Mouse (Mus musculus): ENCODE measurements around the gene Dlg1.
"Not testable (repeated sequence)": the region's sequence is repeated elsewhere in the genome, so short reads cannot be mapped to it uniquely, and the experiment has no call there.

Dlg1 gene

DNA sequence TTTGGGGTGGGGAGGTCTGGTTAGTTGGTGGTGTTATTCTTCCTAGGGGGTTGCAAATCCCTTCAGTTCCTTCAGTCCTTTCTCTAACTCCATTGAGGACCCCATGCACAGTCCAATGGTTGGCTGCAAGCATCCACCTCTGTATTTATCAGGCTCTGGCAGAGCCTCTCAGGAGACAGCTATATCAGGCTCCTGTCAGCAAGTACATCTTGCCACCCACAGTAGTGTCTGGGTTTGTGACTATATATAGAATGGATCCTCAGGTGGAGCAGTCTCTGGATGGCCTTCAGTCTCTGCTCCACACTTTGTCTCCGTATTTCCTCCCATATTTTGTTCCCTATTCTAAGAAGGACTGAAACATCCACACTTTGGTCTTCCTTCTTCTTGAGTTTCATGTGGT lies 67.7 kb downstream of the Dlg1 start:
- not testable (repeated sequence) for DNase-seq (ENCODE audit: extremely low read depth, low read depth)

DNA sequence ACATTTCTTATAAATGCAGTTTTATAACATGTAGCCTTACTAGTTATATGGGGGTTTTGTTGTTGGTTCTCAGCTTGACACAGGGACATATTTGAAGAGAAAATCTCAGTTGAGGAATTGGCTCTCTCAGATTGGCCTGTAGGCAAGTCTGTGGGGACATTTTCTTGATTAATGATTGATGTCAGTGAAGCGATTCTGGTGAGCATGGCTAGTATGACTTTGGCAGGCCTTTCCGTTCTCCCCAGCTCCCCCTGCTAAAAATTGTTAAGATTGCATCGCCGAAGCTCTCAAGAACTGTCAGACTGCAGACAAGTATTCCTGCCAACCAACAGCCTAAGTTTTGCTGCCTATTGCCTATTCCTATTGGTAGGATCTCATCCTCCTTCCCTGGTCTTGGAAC lies 73.8 kb downstream of the Dlg1 start:
- no peak for DNase-seq (ENCODE audit: extremely low read depth, low read depth)

DNA sequence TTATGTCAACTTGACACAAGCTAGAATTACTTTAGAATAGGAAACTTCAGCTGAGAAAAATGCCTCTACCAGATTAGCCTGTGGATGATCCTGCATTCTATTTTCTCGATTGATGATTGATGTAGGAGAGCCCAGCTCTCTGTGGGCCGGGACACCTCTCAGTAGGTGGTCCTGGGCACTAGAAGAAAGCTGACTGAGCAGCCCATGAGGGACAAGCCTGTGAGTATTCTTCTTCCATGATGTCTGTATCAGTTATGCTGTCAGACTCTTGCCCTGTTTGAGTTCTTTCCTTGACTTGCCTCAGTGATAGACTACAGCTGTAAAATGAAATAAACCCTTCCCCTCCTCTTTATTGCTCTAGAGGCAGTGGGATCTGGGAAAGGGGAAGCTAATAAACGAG lies 74.5 kb downstream of the Dlg1 start:
- DNase-seq (ENCODE audit: extremely low read depth, low read depth), result no peak

DNA sequence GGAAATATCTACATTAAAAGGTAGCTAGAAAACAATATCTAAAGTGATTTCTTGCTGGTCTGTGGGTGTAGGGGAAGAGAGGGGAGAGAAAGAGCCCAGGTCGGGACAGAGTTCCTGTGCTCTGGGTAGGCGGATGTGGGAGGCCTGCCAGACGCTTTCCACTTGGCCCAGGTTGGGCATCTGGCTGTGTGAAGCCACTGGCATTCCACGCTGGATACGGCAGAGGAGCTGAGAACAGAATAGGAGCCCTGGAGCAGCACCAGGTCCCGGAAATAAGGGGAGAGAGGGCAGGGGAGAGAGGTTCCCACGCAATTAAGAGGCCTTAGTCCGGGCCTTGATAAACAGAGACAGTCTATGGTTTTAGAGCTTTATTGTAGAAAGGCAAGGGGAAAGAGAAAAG lies 77.0 kb downstream of the Dlg1 start:
- DNase-seq (ENCODE audit: extremely low read depth, low read depth), result no peak

DNA sequence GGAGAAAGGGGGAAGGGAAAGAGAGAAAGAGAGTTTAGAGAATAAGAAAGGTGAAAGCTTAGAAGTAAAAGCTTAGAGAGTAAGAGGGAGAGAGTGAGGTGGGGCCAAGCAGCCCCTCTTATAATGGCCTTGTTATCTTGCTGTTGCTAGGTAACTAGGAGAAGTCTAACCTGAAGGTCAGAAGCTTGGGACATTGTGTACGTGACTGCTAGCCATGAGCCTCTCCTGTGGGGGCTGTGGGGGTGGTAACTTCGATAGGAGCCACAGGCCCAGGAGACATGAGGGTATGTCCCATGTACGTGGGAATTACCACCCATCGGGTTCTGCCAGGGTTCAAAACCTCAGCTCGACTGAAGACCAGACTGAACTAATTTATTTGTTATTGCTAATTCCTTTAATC lies 77.5 kb downstream of the Dlg1 start:
- DNase-seq (ENCODE audit: extremely low read depth, low read depth), result no peak

DNA sequence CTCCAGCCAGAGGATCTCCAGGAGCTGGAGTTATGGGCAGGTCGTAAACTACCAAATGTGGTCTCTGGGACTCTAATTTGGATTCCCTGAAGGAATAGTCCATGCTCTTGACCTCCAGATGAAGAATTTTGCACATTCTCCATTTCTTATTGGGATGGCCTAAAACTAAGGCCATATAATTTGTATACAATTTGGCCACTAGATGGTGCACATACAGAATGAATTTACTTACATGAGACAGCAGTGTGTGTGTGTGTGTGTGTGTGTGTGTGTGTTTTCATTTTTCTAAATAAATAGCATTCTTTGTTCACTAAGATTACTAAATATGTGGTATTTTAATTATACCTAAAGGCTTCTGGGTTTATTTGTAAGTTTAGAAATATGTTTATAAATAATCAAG lies 87.3 kb downstream of the Dlg1 start:
- DNase-seq (ENCODE audit: extremely low read depth, low read depth), result peak; percentile 45

DNA sequence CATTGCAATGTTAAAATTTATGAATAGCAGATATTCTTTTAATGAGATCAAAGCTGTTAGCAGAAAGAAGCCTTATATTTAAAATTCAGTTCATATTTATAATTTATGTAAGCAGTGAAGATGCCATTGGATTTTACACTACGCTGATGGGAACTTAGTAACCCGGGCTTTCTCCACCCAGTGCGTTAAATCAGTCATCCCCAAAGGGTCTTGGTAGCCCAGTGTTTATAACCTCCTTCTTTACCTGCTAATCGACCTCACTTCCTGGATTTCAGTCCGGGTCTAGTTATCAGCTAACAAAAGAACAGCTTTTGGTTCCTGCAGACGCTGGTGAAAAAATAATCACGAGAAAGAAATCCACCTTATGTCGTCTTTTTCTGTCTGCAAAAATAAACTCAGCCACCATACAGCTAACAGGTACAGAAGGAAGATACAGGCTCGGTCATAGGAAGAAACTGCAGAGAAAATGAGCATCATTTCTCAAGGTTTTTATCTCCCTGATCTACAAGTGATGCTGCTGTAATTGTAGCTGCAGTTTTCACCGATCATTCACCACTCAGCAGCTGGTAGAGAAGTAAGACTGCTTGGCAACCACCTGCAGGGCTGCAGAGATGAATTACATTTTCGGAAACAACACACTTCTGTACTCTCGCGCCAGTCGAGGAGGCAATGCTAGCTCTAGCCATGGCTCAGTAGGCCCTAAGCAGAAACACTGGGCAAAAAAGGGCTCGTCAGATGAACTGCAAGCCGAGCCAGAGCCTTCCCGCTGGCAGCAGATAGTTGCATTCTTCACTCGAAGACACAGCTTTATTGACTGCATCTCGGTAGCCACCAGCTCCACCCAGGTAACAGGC lies 91.2 kb downstream of the Dlg1 start:
- no peak for DNase-seq (ENCODE audit: extremely low read depth, low read depth)

DNA sequence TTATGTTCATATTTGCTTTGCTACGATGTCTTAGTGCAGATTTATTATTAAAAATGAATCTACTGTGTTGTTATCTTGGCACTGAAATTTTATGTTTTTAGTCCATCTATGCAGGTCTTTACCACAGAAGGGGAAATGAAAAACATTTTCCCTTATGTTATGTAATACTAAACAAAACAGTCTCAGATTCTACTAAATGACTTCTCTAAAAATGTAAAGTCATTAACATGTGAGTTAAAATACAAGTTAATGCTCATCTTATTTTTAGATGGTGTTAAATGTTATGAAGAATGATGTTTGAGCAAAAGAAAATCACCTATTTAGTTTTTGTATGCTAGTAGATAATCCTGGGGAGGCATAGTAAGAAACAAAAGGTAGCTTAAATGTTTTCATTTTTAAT lies 91.8 kb downstream of the Dlg1 start:
- DNase-seq (ENCODE audit: extremely low read depth, low read depth), result no peak

DNA sequence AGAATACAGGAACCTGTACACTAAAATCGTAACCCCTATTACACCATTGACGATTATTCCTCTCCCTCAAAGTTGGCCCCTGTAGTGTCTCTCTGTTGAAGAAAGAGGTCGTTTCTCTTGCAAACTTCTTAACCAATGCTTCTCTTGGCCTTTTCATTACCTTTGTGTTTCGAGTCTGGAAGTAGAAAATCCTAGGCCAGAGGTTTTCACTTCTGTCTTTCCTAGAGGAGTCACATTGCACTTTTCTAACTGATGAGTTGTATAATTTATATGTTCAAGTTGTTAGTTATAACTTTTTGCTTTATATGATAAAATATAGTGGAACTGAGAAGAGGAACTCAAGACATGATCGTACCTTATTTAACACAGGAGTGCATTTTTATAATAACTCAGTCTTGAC lies 93.2 kb downstream of the Dlg1 start:
- DNase-seq (ENCODE audit: extremely low read depth, low read depth), result no peak

DNA sequence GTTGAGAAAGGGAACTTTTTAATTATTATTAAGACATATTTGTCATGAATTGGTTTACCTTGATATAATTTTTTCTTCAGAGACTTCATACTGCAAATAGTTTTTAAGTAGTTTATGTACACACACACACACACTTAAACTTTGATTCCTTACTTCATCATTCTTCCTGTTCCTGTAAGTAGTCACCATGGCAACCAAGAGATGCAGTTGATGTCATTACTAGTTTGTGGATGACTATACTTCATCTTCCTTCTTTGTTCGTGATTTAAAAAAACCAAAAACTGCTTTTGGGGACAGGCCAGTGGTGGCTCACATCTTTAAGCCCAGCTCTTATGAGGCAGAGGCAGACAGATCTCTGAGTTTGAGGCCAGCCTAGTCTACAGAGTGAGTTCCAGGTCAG lies 94.4 kb downstream of the Dlg1 start:
- DNase-seq (ENCODE audit: extremely low read depth, low read depth), result no peak

DNA sequence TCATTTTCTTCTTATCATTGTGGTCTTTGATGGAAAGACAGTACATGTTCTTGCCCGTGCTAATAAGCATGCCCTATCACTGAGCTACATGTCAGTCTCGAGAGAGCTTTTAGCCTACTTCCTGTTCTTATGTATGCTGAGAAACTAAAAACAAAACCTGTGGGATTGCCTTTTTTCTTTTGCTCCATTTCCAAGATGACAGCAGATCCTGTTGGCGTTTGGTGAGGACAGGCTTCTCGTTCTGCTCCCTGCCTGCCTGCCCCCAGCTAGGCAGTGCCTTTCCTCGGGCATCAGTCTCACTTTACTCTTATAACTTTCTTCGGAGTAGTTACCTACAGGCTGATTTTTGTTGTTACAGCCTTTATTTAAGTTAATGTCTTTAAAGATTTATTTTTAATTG lies 96.2 kb downstream of the Dlg1 start:
- DNase-seq (ENCODE audit: extremely low read depth, low read depth), result no peak

DNA sequence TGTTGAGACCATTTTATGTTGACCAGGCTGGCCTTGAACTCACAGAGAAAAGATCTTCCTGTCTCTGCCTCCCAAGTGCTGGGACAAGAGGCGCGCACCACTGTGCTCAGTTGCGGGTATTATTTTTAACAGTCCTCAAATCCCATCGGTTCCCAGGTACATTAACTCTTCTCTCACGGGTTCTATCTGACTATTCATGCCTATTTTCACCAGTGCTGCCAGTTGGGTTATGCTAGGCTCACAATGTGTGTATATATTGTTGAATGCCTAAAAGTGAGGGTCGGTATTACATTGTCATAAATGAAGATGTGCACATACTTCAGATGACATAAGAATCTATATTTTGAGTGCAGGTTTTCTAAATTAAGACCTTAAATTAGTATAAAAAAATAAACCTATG lies 103.1 kb downstream of the Dlg1 start:
- no peak for DNase-seq (ENCODE audit: extremely low read depth, low read depth)

DNA sequence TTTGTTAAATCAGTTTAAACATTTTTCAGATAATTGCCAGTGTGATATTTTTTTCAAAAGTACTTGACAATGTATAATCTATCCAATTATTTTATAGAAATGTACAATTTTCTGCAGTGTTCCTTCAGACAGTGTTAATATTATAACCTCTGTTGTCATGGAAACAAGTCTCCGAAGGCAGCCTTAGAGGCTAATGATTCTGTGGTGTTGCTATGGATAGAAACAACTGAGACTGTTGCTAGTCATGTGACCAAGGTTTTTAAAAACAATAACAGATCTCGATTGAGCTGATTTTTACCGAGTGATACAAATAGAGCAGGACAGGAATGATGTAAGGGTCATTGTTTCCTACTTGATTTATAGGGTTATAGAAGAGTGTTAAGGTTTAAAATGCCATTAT lies 103.5 kb downstream of the Dlg1 start:
- DNase-seq (ENCODE audit: extremely low read depth, low read depth), result no peak

DNA sequence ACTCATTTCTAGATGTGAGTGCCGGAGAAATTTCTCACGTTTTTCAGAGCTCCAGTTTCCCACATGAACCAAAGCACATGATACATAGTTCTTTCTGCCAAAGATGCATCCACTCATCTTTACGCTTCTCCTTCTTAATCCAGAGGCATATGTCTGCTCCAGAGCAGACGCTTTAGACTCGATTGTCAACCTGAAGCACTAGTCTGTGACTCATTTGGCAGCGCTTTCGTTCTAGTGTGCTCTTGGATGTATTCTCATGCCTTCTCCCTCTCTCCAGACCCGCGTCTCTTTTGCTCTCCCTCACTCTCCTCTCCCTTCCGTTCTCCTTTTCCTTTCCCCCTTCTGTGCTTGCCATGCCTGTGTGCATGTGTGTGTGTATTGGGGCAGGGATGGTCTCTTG lies 112.7 kb downstream of the Dlg1 start:
- no peak for DNase-seq (ENCODE audit: extremely low read depth, low read depth)

DNA sequence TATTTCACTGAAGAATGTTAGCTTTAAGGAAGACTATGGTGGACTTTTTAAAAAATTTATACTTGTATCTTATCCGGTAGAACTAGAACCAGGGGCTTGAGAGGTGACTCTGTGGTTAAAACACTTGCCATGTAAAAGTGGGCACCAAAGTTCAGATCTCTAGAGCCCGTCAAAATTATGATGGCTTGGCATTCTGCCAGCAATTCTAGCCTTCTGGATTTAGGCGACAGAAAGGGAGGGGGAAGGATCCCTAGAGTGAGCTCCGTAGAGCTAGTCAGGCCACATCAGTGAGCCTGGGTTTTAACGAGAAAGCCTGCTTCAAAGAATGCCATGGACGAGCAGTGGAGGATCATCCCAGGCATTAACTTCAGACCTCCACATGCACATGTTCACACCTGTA lies 117.8 kb downstream of the Dlg1 start:
- DNase-seq (ENCODE audit: extremely low read depth, low read depth), result no peak

DNA sequence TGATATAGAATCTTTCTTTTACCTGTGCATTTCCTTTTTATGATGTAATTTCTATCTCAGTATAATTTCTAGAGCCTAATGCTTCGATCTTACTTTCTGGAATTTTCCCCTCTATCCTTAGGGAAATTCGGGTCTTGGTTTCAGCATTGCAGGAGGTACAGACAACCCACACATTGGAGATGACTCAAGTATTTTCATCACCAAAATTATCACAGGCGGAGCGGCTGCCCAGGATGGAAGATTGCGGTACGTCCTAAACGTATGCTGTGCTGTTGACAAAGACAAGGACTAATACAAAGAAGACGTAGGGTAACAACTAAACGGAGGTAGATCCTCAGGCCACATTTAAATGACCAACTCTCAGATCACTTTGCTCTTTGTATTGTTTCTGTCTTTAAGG lies 126.8 kb downstream of the Dlg1 start:
- no peak for DNase-seq (ENCODE audit: extremely low read depth, low read depth)

DNA sequence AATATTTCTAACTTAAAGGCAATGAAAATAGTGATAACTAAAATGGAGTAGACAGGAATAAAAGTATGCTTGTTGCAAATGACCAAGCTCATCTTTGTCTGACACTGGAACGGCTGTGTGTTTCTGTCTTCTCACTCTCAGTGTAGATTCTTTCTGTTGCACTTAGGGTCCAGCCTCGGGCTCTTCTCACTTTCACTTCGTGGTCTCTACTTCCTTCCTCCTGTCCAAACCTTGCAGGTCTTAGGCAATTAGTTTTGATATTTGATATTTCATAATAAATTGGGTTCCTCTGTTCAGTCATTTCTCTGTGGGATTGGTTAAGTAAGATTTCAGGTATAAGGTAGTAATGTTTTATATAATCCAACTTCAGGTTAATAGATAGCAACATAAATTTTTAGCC lies 140.4 kb downstream of the Dlg1 start:
- no peak for DNase-seq (ENCODE audit: extremely low read depth, low read depth)

DNA sequence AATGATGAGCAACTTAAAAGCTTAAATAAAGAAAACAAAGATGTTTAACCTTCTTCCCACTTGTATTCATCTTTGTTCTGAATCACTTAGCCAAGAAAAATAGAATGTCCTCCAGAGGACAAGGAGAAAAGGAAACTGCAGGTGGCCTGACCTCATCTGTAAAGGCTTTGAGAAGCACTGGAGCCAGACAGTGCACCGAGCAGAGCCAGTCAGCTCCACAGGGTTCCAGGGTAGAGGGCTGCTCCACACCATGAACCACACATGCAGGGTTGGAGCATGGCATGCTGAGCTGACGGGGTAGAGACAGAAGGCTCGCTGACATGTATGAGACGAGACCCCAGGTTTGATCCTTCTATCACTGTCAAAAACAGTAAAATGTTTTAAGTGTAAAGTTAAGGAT lies 162.8 kb downstream of the Dlg1 start:
- DNase-seq (ENCODE audit: extremely low read depth, low read depth), result no peak

DNA sequence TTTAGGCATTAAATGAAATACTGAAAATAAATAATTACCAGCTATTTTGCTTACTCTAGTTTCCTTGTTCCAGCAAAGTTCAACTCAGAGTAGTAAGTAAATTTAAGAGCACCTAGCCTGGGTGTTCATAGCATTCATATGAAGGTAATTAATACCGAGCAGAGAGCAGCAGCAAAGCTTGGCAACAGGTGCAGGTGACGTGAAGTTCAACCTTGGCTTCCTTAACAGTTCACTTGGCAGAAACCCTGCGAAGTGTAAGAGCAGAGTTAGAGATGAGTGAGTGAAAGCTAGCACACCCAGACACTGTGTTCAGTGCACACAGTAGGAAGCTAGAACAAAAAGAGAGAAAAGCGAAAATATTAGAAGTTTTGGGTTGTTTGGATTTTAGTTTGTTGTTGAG lies 167.5 kb downstream of the Dlg1 start:
- DNase-seq (ENCODE audit: extremely low read depth, low read depth), result no peak

DNA sequence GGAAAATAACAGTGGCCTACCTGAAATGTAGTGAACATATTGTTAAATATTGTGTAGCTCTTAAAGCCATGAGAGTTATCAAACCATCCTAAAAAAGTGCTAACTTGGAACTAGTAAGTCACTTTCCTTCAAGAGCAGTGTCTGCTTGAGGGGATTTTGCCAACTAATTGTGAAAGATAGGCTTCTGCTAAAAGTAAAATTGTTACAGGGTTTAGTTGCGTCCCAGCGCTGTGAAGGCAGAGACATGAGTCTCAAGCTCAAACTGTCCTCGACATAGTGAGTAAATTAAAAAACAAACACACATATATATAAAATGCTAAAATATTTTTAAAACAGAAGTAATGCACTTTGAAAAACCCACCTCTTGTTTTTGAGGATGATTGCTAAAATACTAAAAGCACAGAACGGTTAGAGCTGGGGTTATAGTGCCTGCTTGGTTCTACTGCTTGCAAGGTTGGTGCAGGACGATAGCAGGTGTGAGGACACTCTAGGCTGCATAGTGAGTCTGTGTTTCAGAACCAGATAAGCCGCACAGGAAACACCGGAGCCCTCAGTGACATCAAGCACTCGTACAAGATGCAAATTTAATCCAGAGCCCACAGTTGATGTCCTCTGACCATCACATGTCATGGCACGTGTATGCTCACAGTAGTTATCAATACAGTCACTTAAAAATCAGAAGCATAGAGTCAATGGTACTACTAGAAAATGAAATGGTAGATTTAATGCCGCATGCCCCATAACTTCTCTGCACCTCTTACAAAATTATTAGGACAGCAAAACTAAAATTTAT lies 169.6 kb downstream of the Dlg1 start:
- DNase-seq (ENCODE audit: extremely low read depth, low read depth), result no peak

DNA sequence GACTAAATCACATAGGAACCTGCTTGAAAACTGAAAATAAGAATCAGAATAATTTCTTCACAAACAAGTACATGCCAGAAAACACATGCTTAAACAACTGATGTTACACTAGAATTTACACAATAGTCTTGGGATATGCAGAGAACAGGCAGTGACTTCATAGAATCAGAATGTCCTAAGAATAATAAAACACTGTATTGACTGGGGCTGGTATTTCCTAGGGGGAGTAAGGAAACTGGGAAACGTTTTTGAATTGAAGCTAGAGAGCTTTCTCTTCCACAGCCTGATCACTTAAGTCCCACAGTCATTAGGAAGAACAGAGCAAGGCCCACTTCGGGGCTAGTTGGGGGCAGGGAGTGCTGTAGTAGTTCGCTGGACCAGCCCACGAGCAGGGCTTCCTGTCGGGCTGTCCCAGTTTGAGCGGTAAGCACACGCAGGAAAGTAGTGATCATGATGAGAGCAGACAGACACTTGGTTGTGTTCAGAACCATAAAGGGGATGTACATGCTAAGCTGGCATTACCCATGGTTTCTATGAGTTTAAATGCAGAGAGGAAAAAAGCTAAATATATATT lies 170.9 kb downstream of the Dlg1 start:
- DNase-seq (ENCODE audit: extremely low read depth, low read depth), result no peak

DNA sequence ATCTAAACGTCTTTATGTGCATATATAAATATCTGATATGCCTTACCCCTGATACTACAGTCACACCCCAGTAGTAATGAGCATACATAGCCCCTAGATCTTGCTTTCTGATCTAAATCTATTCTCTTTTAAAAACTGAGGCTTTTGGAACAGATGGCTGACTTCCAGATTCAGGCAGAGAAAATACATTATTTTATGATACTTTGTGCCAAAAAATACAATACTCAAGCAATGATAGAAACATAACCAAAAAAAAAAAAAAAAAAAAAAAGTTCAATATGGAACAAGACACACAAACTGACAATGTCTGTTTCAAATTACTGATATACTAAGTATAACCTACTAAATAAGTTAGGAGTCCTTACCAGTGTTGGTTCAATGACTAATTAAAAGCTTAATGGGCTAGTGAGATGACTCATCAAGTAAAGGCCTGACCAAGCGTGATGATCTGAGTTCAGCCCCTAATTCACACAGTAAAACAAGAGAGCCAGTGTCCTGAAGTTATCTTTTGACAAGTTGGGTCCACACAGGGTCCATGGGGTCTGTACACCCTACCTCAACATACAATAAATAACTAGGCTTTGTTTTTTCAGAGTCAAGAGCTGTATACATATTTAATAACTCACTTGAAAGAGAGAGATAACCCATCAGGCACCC lies 171.5 kb downstream of the Dlg1 start:
- DNase-seq (ENCODE audit: extremely low read depth, low read depth), result no peak
